Mouse (Mus musculus) testis, adult 2 months (tissue): ENCODE measurements around the gene Trim67.

Source experiments
- CTCF ChIP-seq: fragments of 200-500 bp; IDR thresholded peaks from 2 replicates; pipeline ENCODE4 v1.5.1; 2012; ENCODE audit warnings: low read depth, mild to moderate bottlenecking, inconsistent platforms, low read length, moderate library complexity; ENCODE audit not compliant: control insufficient read depth, insufficient read depth, insufficient replicate concordance
- POLR2A ChIP-seq: fragments of 200-500 bp; IDR thresholded peaks from 2 replicates; pipeline ENCODE4 v1.6.1; 2012; ENCODE audit warnings: low read depth, mild to moderate bottlenecking, inconsistent platforms, low read length, moderate library complexity; ENCODE audit not compliant: control insufficient read depth

DNA sequence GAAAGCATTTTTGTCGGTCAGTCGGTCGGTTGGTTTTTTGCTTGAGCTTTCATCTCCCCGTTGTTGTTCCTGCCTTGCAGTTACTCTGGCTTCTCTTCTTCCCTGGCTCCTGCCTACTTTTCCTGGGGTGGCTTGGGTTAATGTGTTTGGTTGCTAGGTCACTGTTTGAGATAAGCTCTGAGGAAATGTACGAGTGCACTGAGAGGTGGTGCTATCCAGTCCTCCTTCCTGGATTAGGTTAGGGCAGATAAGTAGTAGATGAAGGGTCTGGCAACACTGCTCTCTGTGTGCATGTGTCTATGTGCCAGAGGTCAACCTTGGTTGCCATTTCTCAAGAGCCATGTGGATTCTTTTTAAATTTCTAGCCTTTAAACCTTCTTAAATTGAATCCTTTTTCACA lies 79.8 kb downstream of the Trim67 start:
- TF ChIP-seq CTCF (no peak), POLR2A (no peak)
